Mouse (Mus musculus): ENCODE results near the gene Ifnar2. TPM values are rescaled to one million over a fixed set of nuclear protein-coding genes. Genes with fewer than 3 reads are reported as not detected.

Ifnar2 gene
- polyA plus RNA-seq, 1 experiment from 2014 or later, result 33.5 TPM

DNA sequence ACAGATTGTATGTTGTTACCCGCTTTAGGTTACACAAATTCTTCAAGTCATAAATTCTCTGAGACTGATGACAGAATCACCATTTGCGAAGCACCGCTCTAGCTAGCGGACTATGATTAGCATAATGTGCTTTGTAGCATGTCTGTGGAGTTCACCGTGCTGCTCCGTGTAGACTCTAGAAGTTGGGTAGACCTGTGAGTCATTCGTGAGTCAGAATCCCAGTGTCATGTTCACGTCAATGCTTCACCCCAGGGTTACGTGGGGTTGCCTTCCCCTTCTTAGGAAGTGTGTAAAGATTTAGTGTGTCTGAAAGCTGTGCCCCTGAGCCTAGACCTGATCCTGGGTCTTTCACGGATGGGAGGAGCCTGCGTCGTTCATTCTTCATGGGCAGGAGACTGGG, 25.4 kb downstream of the Ifnar2 start:
- H3K27ac ChIP-seq (replicated peaks), result no peak overlapping the region
- ATAC-seq (ENCODE audit: low FRiP score, low read depth), result no peak
- no peaks in the 10 kb centered on the region for H3K4me1 ChIP-seq
- WGBS, result 94% methylated on average over 12 of the region's 12 CpGs
- no peak overlapping the region for H3K9ac ChIP-seq (replicated peaks)
- H3K4me2 ChIP-seq (replicated peaks), result no peak overlapping the region
- H3K9me3 ChIP-seq, result no peaks in the 10 kb centered on the region
- H3K27me3 ChIP-seq, result no peaks in the 10 kb centered on the region
- H3K4me3 ChIP-seq, result no peak overlapping the region
- peaks cover 15% of the 10 kb centered on the region for H3K36me3 ChIP-seq

DNA sequence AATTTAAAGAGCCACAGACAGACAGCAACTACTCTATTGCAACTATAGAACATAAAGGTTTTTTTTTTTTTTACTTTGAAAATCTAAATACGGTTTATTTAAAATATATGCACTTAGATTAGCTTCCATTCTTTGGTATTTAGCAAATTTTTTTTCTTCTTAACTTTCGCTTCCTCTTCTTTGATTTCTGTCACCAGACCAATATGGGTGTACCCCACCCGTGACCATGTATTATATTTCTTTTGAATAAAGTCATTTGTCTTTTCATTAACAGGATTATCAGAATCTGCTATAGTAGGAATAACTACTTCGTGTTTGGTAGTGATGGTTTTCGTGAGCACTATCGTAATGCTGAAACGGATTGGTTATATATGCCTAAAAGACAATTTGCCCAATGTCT, 26.4 kb downstream of the Ifnar2 start:
- Histone ChIP-seq H3K9ac (replicated peaks) (no peak overlapping the region), H3K4me1 (no peaks in the 10 kb centered on the region), H3K27ac (replicated peaks) (no peak overlapping the region), H3K4me2 (replicated peaks) (no peak overlapping the region), H3K36me3 (peaks cover 12% of the 10 kb centered on the region), H3K27me3 (no peaks in the 10 kb centered on the region), H3K9me3 (no peaks in the 10 kb centered on the region), H3K4me3 (no peak overlapping the region)
- 89% methylated on average over 7 of the region's 7 CpGs for WGBS
- ATAC-seq (ENCODE audit: low FRiP score, low read depth), result no peak

DNA sequence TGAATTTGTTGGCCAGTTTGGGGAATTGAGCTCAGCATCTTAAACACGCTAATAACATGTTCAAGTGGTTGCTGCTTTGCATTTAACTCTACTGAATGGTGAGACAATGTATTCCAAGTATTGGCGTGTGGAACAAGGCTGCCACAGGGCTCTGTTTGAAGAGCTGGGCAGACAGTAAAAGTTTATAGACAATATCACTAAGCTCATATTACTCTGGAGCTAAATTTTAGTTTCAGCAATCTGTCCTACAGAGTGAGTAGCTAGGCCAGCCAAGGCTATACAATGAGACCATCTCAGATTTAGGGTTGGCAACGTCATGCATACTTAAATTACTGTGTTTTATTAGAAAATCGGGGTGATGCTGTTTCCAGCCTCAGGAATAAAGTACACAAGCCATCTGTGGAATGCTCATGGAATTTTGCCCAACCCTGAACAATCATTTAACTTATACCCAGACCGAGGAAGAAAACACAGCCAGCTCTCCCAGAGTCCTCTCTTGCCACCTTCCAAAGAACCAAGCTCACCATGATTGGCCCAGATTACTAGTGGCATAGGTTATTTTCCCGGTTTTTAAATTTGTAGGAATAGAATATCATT, 29.1 kb downstream of the Ifnar2 start:
- WGBS, result 87% methylated on average over 6 of the region's 6 CpGs
- peaks cover 8% of the 10 kb centered on the region; the same call in 1 of the 2 replicates for H3K36me3 ChIP-seq
- H3K27me3 ChIP-seq, result peaks cover 10% of the 10 kb centered on the region; the same call in 1 of the 2 replicates
- no peak overlapping the region for H3K9ac ChIP-seq (replicated peaks)
- ATAC-seq (ENCODE audit: low FRiP score, low read depth), result no peak
- H3K4me3 ChIP-seq, result no peak overlapping the region
- H3K27ac ChIP-seq (replicated peaks), result no peak overlapping the region
- no peak overlapping the region for H3K4me2 ChIP-seq (replicated peaks)
- no peaks in the 10 kb centered on the region for H3K9me3 ChIP-seq
- H3K4me1 ChIP-seq, result peaks cover 9% of the 10 kb centered on the region

DNA sequence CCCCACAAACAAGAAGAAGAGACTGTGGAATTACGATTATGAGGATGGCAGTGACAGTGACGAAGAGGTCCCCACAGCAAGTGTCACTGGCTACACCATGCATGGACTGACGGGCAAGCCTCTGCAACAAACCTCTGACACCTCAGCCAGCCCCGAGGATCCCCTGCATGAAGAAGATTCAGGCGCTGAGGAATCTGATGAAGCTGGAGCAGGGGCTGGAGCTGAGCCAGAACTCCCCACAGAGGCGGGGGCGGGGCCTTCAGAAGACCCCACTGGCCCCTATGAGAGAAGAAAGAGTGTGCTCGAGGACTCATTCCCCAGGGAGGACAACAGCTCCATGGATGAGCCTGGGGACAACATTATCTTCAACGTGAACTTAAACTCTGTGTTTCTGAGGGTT, 31.2 kb downstream of the Ifnar2 start:
- no peak for ATAC-seq (ENCODE audit: low FRiP score, low read depth)
- H3K27me3 ChIP-seq, result peaks cover 15% of the 10 kb centered on the region
- WGBS, result 81% methylated on average over 9 of the region's 9 CpGs
- H3K9ac ChIP-seq (replicated peaks), result no peak overlapping the region
- H3K4me1 ChIP-seq, result peaks cover 13% of the 10 kb centered on the region
- no peak overlapping the region for H3K27ac ChIP-seq (replicated peaks)
- H3K36me3 ChIP-seq, result peaks cover 8% of the 10 kb centered on the region; the same call in 1 of the 2 replicates
- H3K4me3 ChIP-seq, result no peak overlapping the region
- no peak overlapping the region for H3K4me2 ChIP-seq (replicated peaks)
- H3K9me3 ChIP-seq, result no peaks in the 10 kb centered on the region

DNA sequence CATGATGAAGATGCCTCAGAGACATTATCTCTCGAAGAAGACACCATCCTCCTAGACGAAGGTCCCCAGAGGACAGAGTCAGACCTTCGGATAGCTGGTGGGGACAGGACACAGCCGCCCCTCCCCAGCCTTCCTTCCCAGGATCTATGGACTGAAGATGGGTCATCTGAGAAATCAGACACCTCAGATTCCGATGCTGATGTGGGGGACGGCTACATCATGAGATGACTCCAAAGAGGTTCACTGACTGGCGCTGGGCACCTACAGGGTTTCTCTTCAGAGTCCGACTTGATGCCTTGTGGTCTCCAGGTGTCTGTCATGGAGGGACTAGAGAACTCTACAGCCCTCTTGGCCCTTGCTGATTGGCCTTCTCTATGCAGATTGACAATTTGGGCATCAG, 31.6 kb downstream of the Ifnar2 start:
- peaks cover 13% of the 10 kb centered on the region for H3K4me1 ChIP-seq
- H3K4me2 ChIP-seq (replicated peaks), result no peak overlapping the region
- peaks cover 8% of the 10 kb centered on the region; the same call in 1 of the 2 replicates for H3K36me3 ChIP-seq
- H3K27me3 ChIP-seq, result peaks cover 15% of the 10 kb centered on the region
- no peak for ATAC-seq (ENCODE audit: low FRiP score, low read depth)
- H3K9me3 ChIP-seq, result no peaks in the 10 kb centered on the region
- no peak overlapping the region for H3K4me3 ChIP-seq
- no peak overlapping the region for H3K27ac ChIP-seq (replicated peaks)
- H3K9ac ChIP-seq (replicated peaks), result no peak overlapping the region
- WGBS, result 94% methylated on average over 8 of the region's 8 CpGs

DNA sequence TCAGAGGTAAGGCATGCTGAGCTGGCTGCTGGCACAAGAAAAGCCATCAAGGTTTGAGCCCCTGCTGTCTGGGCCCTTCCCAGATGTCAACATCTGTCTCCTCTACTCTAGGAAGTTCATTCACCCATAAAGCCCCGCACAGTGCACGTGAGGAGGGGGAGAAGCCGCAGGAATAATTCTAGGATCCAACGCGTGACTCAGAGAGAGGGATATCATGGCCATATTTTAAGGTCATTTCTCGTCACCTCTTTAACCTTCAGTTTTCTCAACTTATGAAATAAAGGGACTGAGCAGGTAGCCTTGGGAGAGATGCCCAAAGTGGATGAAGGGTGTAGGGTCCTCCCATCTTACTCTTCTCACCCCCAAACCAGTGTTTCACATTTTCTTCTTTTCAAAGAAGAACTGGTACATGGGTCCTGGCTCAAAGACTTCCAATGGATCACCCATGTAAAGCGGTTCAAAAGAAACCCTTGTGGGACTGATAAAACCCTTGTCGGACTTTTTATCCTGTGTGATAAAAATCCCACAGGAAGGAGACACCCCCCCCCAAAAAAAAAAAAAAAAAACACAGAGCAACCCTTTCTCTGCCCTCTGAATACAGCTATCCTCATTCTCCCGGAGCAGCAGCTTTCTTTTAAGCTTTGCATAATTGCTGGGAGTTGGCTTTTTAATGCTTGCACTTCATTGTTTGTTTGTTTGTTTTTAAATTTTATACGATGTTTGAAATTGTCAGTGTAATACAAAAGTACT, 32.4 kb downstream of the Ifnar2 start:
- Histone ChIP-seq H3K36me3 (peaks cover 8% of the 10 kb centered on the region; the same call in 1 of the 2 replicates), H3K4me3 (no peak overlapping the region), H3K4me1 (peaks cover 13% of the 10 kb centered on the region), H3K27ac (replicated peaks) (no peak overlapping the region), H3K27me3 (peaks cover 15% of the 10 kb centered on the region), H3K9ac (replicated peaks) (no peak overlapping the region), H3K9me3 (no peaks in the 10 kb centered on the region), H3K4me2 (replicated peaks) (peak overlapping the region; percentile 98; the same call in 1 of the 2 replicates)
- 68% methylated on average over 10 of the region's 10 CpGs for WGBS
- ATAC-seq (ENCODE audit: low FRiP score, low read depth), result no peak

DNA sequence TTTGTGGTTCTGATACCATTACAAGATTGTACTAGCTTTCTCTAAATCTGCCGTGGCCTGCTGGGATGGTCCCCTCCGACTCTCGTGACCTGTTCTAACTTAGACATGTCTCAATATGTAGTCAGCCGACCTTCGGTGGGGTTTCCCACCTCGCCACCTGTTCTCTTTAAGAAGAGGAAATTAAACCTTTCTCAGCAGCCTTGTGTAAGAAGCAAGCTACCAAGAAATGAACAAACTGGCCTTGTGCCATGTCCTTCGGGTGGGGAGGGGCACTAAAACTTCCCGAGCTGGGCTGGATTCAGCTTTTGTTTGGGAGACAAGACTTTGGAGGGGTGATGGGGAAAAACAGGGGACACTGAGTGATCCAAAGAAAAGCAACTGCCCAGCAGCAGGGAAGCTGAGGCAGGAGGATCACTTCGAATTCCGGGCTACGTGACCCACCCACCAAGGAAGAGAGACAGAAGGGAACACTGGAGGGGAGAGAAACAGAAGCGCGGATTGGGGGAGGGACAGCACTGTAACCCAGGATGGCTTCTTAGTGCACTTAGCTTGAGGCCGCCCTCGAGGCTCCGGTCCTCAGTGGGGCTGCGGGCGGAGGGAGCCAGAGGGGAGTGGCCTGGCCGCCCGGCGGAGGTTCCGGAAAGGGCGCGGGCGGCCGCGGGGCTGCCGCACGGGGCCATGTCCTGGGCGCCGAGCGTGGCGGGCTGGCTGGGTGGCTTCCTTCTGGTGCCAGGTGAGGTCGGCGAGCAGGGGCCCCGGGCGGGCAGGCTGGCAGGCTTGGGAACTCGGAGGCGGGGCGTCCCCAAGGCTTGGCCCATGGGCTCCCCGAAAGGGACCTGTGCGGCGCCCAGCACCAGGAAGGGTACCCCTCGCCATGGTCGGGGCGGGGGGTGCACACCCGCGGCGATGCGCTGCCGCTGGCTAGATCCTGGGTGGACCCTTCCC, 33.3 kb downstream of the Ifnar2 start, which contains the start of gene Il10rb:
Gene Il10rb (plus strand): TSS at position 525 of the 945 bp plus-strand sequence.
- Histone ChIP-seq H3K4me1 (peaks cover 13% of the 10 kb centered on the region), H3K36me3 (peaks cover 8% of the 10 kb centered on the region; the same call in 1 of the 2 replicates), H3K4me2 (replicated peaks) (peak within 1 kb of the TSS; percentile 98), H3K27ac (replicated peaks) (peak within 1 kb of the TSS; percentile 32; the same call in 1 of the 2 replicates), H3K9me3 (no peaks in the 10 kb centered on the region), H3K4me3 (peak within 1 kb of the TSS; percentile 65), H3K9ac (replicated peaks) (peak within 1 kb of the TSS; percentile 77), H3K27me3 (peaks cover 15% of the 10 kb centered on the region)
- 6% methylated on average over 50 of the region's 51 CpGs for WGBS
- peak; percentile 78 for ATAC-seq (ENCODE audit: low FRiP score, low read depth)

DNA sequence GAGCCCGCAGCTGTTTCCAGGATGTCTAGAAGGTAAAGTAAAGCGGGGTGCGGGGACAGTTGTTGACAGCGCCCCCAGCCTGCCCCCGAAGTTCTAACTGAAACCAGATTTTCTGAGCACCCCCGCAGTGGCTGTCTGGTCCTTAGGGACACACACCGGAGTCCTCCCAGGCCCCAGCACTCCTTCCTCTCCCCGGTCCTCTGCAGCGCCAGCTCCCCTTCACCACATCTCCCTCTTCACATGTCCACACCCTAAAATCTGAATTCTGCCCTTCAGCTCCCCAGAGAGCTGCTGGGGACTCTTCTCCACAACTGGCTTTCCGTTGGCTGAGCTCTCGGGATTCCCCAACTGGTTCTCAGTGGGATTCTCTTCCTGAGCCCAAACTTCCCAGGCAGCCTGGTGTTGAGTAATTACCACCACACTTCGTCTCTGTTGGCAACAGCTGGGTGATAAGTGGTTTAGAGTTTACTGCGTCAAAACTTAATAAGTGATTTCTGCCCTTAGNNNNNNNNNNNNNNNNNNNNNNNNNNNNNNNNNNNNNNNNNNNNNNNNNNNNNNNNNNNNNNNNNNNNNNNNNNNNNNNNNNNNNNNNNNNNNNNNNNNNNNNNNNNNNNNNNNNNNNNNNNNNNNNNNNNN, 34.1 kb downstream of the Ifnar2 start:
- 0 out of 2 replicates have a peak, but pooled peaks have one; percentile 36 for ATAC-seq (ENCODE audit: low FRiP score, low read depth)
- Histone ChIP-seq H3K36me3 (peaks cover 8% of the 10 kb centered on the region; the same call in 1 of the 2 replicates), H3K4me1 (peaks cover 13% of the 10 kb centered on the region), H3K27ac (replicated peaks) (no peak overlapping the region), H3K4me3 (peak overlapping the region; percentile 65), H3K27me3 (peaks cover 15% of the 10 kb centered on the region), H3K9ac (replicated peaks) (peak overlapping the region; percentile 77), H3K4me2 (replicated peaks) (peak overlapping the region; percentile 98), H3K9me3 (no peaks in the 10 kb centered on the region)
- WGBS, result 2% methylated on average over 13 of the region's 13 CpGs

DNA sequence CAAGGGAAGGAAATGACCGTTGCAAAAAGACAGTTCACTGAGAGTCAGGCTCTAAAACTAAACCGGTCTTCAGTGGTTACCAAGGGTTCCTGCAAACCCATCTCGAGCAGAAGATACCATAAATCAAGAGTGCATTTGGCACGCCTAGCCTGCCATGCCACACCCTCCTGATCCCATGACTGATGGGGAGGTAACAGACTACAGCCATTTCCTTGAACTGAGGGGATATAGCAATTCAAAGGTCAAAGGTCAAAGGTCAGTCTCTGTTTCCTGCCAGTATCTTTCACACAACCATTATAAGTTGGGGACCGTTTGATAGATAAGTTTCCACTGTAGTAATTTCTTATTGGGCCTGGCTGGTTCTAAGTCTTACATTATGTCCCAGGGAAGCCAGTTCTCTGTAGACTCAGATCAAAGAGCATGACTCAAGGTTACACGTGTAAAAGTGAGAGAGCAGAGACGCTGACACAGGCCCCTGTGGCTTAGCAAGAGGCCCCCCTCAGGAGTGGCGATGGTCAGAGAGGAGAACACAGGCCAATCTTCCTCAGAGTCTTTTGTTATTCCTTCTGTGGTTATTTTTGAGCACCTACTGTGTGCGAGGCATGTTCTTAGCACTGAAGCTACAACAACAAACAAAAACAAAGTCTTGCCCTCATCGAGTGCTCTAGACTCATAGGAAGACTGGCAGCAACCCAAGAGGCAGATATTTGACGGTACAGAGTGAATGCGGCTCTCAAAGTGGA, 40.7 kb downstream of the Ifnar2 start:
- no peaks in the 10 kb centered on the region; the same call in 1 of the 2 replicates for H3K36me3 ChIP-seq
- WGBS, result 81% methylated on average over 12 of the region's 12 CpGs
- no peaks in the 10 kb centered on the region for H3K9me3 ChIP-seq
- H3K4me2 ChIP-seq (replicated peaks), result no peak overlapping the region
- H3K9ac ChIP-seq (replicated peaks), result no peak overlapping the region
- no peaks in the 10 kb centered on the region for H3K4me1 ChIP-seq
- no peak overlapping the region for H3K27ac ChIP-seq (replicated peaks)
- H3K27me3 ChIP-seq, result no peaks in the 10 kb centered on the region
- ATAC-seq (ENCODE audit: low FRiP score, low read depth), result no peak
- no peak overlapping the region for H3K4me3 ChIP-seq

DNA sequence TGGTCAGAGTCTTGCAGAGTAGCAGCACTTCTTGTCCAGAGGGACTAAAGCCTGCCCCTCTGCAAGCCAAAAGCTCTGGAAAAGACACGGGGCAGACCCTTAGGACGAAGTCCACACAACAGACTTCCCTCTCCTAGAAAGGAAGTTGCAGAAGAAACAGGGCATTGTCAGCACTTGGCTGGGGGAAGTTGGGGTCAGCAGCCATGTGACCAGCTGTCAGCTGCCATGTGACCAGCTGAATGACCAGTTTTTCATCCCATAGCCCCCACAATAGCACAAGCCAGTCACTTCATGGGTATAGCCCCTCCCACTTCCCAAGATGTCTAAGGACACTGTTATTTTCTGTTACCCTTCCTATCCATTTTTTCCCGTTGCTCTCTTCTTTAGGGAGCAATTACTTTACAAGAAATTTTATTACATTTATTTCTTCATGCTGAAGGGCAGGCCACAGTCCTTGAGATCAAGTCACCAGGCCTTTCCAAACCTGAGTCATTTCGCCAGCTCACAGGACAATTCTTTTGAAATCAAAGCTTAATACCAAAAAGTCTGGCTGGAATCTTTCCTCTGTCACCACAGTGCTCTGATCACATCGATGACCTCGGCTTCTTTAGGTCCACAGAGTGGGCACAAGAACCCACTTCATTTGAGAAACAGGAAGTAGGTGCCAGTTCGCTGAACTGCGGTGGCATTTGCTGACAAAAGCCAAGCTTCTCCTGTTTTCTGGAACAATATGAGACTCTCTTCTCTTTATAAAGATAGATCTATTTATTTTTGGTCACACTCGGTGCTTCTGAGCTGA, 43.0 kb downstream of the Ifnar2 start:
- H3K4me2 ChIP-seq (replicated peaks), result no peak overlapping the region
- no peaks in the 10 kb centered on the region for H3K9me3 ChIP-seq
- H3K27ac ChIP-seq (replicated peaks), result no peak overlapping the region
- no peak overlapping the region for H3K4me3 ChIP-seq
- H3K36me3 ChIP-seq, result no peaks in the 10 kb centered on the region; the same call in 1 of the 2 replicates
- H3K27me3 ChIP-seq, result no peaks in the 10 kb centered on the region
- 87% methylated on average over 9 of the region's 9 CpGs for WGBS
- H3K4me1 ChIP-seq, result no peaks in the 10 kb centered on the region
- no peak for ATAC-seq (ENCODE audit: low FRiP score, low read depth)
- H3K9ac ChIP-seq (replicated peaks), result no peak overlapping the region

All from midbrain, embryonic 12.5 days (tissue).